Mouse (Mus musculus): ENCODE data around the gene Farp1.

The Farp1 gene

GRCm38 (mm10) chr14:121316136-121316535, 281.1 kb downstream of the Farp1 start:
- DNase-seq (ENCODE audit: low spot score), result no peak

- DNase-seq (ENCODE audit: low spot score), result no peak
Measured at GRCm38 (mm10) chr14:121316631-121317311, 281.8 kb downstream of the Farp1 start.

GRCm38 (mm10) chr14:121317312-121317671, 282.3 kb downstream of the Farp1 start:
- no peak for DNase-seq (ENCODE audit: low spot score)

GRCm38 (mm10) chr14:121318382-121318781, 283.4 kb downstream of the Farp1 start:
- no peak for DNase-seq (ENCODE audit: low spot score)

- DNase-seq (ENCODE audit: low spot score), result no peak
Measured at GRCm38 (mm10) chr14:121322150-121322549, 287.1 kb downstream of the Farp1 start.

- DNase-seq (ENCODE audit: low spot score), result no peak
Measured at GRCm38 (mm10) chr14:121322641-121323040, 287.6 kb downstream of the Farp1 start.

GRCm38 (mm10) chr14:121324521-121325330, 289.7 kb downstream of the Farp1 start:
- no peak for DNase-seq (ENCODE audit: low spot score)

GRCm38 (mm10) chr14:121326432-121326831, 291.4 kb downstream of the Farp1 start:
- DNase-seq (ENCODE audit: low spot score), result no peak

- no peak for DNase-seq (ENCODE audit: low spot score)
Measured at GRCm38 (mm10) chr14:121328878-121329277, 293.9 kb downstream of the Farp1 start.

- no peak for DNase-seq (ENCODE audit: low spot score)
Measured at GRCm38 (mm10) chr14:121329401-121330089, 294.5 kb downstream of the Farp1 start.

GRCm38 (mm10) chr14:121330090-121330408, 295.0 kb downstream of the Farp1 start:
- DNase-seq (ENCODE audit: low spot score), result no peak

Measured in yolk sac, embryonic 10.5 days (tissue).